Mouse (Mus musculus) cortical plate, adult 2 months (tissue): ENCODE measurements at regions not wholly inside any gene's neighbourhood (a gene's known extent, or its start where the extent isn't known, plus 50 kb on each side); places are given as distances from the start of the nearest gene placed in this dataset.

ENCODE experiments used
- CTCF ChIP-seq: fragments of 200-500 bp; IDR thresholded peaks from 2 replicates; pipeline ENCODE4 v1.5.1; 2011; ENCODE audit warnings: mild to moderate bottlenecking, control low read depth, low read length; ENCODE audit not compliant: insufficient read depth; ENCODE audit errors: extremely low read depth
- POLR2A ChIP-seq: fragments of 200-500 bp; IDR thresholded peaks from 2 replicates; pipeline ENCODE4 v1.6.1; 2011; ENCODE audit warnings: mild to moderate bottlenecking, low read length, control low read depth; ENCODE audit not compliant: insufficient read depth; ENCODE audit errors: extremely low read depth

- TF ChIP-seq POLR2A = no peak
- no peak for TF ChIP-seq CTCF
Measured at GRCm38 (mm10) chr3:143631183-143631582, 573.8 kb downstream of the Lmo4 start.
